Mouse (Mus musculus) E14TG2a.4 (cell line): ENCODE data around the gene Meis3.

Source experiments
- CTCF ChIP-seq: conservative IDR thresholded peaks from 2 replicates; pipeline ENCODE4 v1.5.1; 2014; ENCODE audit warnings: low read length
- NANOG ChIP-seq: IDR thresholded peaks from 2 replicates; pipeline ENCODE4 v1.6.1; 2014; ENCODE audit warnings: borderline replicate concordance, low read length, mixed read lengths
- POU5F1 ChIP-seq: IDR thresholded peaks from 2 replicates; pipeline ENCODE4 v1.6.1; 2014; ENCODE audit warnings: low read length, borderline replicate concordance

DNA sequence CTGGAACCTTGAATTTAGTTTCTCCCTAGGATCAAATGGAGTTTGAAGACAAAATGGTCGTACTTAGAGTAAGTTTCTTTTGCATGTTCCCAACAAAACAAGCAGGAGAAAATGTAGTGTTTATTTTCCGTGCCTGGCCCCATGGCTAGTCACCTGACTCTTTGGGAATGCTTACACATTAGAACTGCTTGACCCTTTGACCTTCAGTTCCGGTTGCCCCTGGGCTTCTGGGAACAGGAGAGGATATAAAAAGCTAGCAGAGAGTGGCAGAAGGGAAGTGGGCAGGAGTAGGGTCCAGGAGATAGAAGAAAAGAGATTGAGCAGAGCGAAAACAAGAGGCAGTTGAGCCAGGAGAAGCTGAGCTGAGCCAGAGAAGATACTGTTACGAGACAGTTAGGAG, 55.0 kb downstream of the Meis3 start:
- no peak for TF ChIP-seq CTCF
- TF ChIP-seq POU5F1, result no peak
- TF ChIP-seq NANOG, result no peak
